Mouse (Mus musculus) cerebellum, adult 9-10 months (tissue): ENCODE data around the gene Gm11146.

Experiments
- DNase-seq: peaks from one replicate; pipeline ENCODE4 v3.0.0; 2022

Gm11146 gene

GRCm38 (mm10) chr16:77601994-77602393 lies at the start of gene Gm11146:
Gene Gm11146, minus strand, starts transcription at chr16:77602094.
- no peak for DNase-seq

GRCm38 (mm10) chr16:77650596-77650995 lies 48.7 kb upstream of the Gm11146 start:
- no peak for DNase-seq

GRCm38 (mm10) chr16:77649006-77649405 lies 47.1 kb upstream of the Gm11146 start:
- DNase-seq, result no peak

- DNase-seq, result no peak
Observed at GRCm38 (mm10) chr16:77648181-77648580, 46.3 kb upstream of the Gm11146 start.

- DNase-seq, result no peak
Observed at GRCm38 (mm10) chr16:77646146-77646545, 44.3 kb upstream of the Gm11146 start.

- DNase-seq, result peak; percentile 42
Observed at GRCm38 (mm10) chr16:77644976-77645375, 43.1 kb upstream of the Gm11146 start.

- peak; percentile 91 for DNase-seq
Observed at GRCm38 (mm10) chr16:77643871-77644720, 42.2 kb upstream of the Gm11146 start.

GRCm38 (mm10) chr16:77643036-77643870 lies 41.4 kb upstream of the Gm11146 start:
- DNase-seq, result peak; percentile 78

- DNase-seq, result no peak
Observed at GRCm38 (mm10) chr16:77636497-77636896, 34.6 kb upstream of the Gm11146 start.

GRCm38 (mm10) chr16:77632315-77632881 lies 30.5 kb upstream of the Gm11146 start:
- no peak for DNase-seq

GRCm38 (mm10) chr16:77622681-77623080 lies 20.8 kb upstream of the Gm11146 start:
- no peak for DNase-seq

- DNase-seq, result peak; percentile 21
Observed at GRCm38 (mm10) chr16:77602581-77602980, 687 bp upstream of the Gm11146 start.

- no peak for DNase-seq
Observed at GRCm38 (mm10) chr16:77598787-77599186, 3.1 kb downstream of the Gm11146 start.

- DNase-seq, result peak; percentile 68
Observed at GRCm38 (mm10) chr16:77596556-77596955, 5.3 kb downstream of the Gm11146 start.

GRCm38 (mm10) chr16:77595661-77596060 lies 6.2 kb downstream of the Gm11146 start:
- peak; percentile 22 for DNase-seq

GRCm38 (mm10) chr16:77594553-77594952 lies 7.3 kb downstream of the Gm11146 start:
- DNase-seq, result peak; percentile 91

GRCm38 (mm10) chr16:77593828-77594421 lies 8.0 kb downstream of the Gm11146 start:
- peak; percentile 89 for DNase-seq

GRCm38 (mm10) chr16:77592986-77593385 lies 8.9 kb downstream of the Gm11146 start:
- peak; percentile 39 for DNase-seq

GRCm38 (mm10) chr16:77573036-77573435 lies 28.9 kb downstream of the Gm11146 start:
- DNase-seq, result no peak

- DNase-seq, result no peak
Observed at GRCm38 (mm10) chr16:77569457-77569856, 32.4 kb downstream of the Gm11146 start.

- no peak for DNase-seq
Observed at GRCm38 (mm10) chr16:77568384-77568783, 33.5 kb downstream of the Gm11146 start.

- no peak for DNase-seq
Observed at GRCm38 (mm10) chr16:77562852-77563251, 39.0 kb downstream of the Gm11146 start.
